Mouse (Mus musculus) thymus, postnatal 10 days (tissue): ENCODE data around the gene Rere.
A peak's percentile ranks its signal among the peaks of the same experiment; 100 is the strongest.

ENCODE experiments used
- DNase-seq, 2 experiments: peaks; one replicate each; pipeline ENCODE4 v3.0.0; 2021; ENCODE audit warnings: low spot score in 2 of 2

Rere gene

DNA sequence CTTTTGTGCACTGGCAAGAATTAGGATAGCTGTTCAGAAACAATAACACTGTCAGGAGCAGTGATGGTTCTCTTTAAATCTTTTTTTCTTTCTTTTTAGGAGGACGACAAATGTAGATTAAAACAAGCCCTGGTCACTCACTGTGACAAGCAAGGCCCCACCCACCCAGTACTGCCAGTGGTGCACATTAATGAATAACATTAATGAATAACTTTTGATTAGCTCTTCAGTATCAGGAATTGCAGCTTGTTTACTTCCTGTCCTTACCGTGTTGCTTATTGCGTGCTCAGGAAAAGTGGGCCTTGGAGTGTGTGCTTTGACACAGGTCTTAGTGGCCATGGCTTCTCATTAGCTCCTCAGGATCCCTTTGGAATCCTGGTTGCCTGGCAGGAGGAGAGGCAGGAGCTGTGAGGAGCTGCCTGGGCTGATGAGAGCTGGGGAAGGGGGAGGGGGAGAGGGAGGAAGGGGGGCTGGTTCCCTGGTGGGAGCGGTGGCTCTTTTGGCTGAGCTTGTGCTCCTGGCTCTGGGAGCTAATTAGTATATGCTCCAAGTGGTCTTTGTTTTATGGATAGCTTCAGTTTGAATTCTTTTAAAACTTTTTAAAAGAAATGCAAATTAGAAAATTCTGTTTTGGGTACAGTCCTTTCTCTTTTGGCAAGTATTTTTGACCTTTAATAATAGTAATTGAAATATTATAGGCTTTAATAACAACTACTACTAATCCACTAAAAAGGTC lies 65.4 kb downstream of the Rere start:
- no peak for DNase-seq

DNA sequence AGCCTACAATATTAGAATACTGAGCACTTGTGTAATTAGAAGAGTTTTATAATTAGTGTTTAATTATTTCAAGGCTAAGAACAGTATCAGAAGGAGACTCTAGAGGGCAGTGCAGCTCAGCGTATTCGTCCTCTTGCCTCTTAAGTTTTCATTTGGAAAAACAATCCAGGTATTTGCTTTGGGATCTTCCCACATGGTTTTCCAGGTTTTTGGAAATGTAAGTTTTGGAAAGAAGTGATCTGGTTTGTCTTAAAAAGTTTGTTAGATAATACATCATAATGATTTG lies 65.9 kb downstream of the Rere start:
- DNase-seq: no peak

DNA sequence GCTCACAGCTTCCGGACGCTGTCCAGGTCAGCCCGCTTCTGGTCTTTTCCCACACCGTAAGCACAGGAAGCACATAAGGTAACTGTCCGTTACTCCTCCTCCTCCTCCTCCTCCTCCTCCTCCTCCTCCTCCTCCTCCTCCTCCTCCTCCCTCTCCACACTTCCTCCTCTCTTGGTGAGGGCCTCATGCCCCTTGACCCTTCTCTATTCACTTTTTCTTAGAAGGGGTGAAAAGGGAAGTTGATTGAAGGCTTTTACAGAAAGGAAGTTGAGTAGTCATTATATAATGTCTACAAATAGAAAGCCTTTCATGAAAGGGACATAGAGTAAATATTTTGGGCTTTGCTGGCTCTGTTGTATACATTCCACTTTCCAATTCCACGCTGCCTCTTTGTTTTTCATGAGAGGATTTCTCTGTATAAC lies 68.2 kb downstream of the Rere start:
- DNase-seq: no peak

DNA sequence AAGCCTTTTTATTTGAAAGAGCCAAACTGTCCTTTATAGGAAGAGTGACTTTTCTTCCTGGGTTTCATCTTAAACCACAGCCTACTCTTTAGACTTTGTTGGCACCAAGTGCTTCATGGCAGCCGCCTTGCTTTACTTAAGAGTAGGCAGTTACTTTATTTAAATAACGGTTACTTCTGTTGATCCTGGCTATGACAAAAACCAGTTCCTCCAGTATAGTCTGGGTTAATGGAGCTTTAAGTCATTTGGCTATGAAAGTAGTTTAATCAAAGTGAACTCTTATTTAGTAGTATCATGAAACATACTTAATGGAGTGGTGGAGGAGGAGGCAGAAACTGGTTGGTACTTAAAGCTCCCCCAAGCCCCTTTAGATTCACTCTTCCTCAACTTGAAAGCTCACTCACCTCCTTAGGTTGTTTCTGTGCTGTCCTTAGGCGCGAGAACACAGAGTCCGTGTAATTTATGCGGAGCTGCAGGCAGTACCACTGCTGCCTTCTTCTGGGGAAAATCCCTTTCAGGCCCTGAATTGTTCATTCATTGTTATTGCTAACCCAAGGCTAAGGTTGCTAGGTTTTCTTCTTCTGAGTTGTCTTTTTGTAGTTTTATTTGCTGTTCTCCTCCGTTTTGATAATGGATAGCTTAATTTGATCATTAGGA lies 70.1 kb downstream of the Rere start:
- DNase-seq: no peak

DNA sequence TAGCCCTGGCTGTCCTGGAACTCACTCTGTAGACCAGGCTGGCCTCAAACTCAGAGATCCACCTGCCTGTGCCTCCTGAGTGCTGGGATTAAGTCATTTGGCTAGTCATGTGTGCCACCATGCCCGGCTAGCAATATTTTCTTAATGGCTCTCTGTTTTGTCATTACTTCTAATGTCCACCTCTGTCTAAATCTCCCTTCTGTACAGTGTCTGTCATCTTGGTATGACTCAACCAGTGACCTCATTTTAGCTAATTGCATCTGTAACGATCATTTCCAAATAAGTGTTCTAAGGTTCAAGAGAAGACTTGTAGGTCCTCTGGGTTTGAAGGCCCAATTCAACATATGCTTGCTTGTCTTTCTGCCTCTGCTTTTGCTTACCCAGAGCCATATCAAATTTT lies 71.3 kb downstream of the Rere start:
- no peak for DNase-seq

DNA sequence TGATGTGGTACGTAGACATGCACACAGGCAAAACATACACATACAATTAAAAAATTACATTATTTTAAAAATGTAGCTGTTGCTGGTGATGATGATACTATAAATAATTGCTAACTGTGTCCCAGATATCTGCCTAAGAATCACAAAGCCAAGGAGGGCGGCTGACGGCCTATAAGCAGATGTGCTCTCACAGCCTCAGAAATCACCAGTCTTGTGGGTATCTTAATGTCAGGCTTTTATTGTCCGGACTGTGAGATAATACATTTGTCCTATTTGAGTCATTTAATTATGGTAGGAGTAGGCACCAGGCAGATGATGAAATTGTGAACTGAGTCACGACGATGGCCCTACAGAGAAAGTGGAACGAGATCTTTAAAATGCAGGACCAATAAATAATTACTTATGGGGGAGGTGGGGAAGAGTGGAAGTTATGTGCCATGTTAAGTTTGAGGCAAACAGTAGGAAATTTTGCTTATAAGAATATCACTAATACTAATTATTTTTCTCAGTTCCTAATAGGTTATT lies 72.0 kb downstream of the Rere start:
- DNase-seq: no peak

DNA sequence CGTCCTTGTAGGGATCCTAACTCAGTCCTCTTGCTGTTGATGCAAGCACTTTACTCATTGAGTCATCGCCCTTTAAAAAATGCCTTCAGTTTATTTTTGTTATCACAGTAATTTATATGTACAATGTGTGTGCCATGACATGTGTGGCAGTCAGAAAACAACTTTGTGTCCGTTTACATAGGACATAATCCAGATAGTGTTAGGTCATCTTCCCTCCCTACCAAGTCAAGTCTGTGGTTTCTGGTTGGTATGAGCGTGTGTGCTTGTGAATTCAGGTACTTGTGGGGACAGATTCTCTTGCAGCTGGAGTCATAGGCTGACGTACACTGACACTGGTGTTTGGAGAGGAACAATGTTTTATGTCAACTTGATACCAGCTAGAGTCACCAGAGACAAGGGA lies 74.4 kb downstream of the Rere start:
- no peak for DNase-seq

DNA sequence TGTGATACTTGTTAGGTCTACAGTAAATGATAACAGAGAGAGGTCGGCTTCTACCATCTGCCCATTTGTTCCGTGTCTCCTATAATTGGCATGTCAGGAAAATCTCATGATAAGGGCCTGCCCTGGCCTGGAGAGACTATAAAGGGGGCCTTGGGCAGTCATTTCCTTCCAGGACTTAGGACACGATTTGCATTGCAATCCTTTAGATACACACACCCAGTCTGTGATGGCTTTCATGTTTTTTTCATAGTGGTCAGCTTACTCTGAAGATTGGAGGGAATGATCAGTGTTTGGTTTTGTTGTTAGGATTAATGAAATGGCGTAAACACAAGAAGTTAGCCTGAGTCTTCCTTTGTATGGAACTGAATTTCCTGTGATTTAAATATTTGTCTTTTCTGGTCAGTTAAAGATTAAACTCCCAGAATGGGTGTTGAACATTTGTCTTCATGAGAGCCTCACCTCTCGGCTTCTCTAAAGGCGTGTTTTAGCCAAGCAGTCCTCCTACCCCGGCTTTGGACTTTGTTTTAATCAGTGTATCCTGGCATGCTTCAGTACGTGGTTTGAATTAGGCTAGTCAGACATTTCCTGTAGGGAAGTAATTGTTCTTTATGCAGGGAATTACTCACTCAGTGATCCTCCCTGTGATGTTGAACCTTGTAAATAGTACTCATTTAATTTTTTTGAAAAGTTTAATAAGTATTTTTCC lies 80.7 kb downstream of the Rere start:
- DNase-seq: no peak

DNA sequence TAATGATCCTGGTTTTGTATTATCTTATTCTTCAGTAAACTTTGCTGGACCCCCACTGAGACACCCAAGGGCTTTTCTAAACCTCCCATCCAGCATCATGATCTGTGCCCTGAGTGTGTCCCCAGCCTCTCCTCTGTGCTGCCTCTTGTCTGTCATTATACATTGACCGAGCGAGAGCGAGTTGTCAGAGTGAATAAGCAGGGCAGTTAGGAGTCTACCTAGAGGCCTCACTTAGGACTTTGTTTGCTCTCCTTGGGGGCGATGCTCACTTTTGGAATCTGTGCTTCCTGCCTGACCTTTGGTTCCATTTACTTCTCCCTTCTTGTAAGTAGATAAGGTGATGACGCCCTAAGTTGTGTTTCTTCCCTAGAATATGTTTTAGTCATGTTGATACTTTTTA lies 81.4 kb downstream of the Rere start:
- no peak for DNase-seq

DNA sequence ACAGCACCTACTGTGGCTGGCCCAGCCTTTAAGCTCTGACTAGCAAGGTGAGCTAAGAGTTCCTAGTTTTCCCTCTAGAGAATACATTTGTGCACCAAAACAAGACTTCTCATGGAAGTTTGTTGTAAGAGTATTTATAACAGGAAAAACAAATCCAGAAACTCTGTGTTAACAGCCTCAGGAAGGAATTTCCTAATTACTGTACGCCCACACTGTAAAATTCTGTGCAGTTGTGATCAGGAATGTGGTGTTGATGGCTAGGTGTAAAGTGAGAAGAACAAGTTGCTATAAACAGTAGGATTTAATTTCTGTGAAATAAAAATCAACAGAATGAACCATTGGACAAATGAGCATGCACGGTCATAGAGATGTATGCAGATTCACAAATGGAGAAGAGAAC lies 83.3 kb downstream of the Rere start:
- no peak for DNase-seq

DNA sequence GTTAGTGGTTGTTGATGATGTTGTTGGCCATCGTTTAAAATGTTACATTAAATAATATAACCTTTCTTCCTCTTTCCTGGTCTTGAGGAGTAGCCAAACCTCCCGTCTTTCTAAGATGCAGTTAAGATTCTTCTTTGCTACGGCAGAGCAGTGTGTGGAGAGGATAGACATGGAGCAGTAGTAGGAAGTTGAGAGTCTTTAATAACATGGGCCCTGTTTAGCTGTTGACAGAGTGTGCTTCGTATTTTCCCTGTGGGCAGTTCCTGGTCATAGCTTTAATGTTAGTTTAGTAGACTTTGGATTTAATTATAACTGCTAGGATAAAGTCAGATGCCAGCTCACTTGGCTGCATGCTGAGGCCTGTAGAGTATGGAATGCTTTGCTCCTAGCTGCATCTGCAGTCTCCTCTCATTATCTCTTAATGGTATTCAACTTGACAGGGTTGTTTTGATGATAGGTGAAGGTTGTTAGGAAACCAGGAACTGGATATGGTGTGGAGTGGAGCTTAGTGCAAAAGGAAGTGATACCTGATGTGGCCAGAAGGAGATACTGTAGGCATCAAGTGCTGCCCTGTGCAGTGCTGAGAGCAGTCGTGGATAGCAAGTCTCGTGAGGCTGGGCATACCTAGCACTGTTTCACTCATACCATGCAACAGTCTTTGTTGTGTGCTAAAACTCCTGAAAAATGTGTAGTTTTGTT lies 85.2 kb downstream of the Rere start:
- peak in 1 of 2 experiments; percentile 41 for DNase-seq

DNA sequence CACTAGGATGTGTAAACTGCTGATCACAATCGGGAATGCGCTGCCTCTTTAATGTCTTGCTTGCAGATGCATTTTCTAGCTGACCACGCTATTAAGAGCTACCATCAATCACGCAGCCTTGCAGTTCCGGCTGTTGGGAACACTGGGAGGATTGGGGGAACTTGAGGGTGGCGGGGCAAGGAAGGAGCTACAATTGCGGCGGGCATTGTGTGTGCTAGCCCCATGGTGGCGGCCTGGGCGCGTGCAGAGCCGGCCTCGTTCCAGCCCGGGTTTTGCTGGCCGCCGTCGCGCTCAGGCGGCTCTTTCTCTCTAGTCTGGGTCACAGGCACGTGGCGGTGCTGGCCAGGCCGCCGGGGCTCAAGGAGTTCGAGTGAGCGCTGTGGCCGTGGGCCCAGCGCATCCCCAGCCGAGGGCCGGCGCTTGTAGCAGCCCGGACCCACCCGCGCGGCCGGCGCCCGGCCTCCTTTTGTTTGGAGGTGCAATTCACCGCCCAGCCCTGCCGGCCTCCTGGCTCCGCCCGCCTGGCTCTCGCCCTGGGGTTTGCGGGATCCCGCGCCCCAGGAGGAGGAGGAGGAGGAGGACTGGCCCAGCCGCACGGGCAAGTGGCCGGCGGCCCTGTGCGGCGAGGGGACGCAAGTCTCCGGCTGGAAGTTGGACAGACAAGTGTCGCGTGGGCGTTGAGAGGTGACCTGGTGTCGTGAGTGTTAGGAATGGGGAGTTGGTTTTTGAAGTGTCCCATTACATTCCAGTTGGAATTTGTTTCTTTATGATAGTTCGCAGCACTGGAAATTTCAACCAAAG lies 90.3 kb downstream of the Rere start:
- peak; percentile 48 to 68 for DNase-seq

DNA sequence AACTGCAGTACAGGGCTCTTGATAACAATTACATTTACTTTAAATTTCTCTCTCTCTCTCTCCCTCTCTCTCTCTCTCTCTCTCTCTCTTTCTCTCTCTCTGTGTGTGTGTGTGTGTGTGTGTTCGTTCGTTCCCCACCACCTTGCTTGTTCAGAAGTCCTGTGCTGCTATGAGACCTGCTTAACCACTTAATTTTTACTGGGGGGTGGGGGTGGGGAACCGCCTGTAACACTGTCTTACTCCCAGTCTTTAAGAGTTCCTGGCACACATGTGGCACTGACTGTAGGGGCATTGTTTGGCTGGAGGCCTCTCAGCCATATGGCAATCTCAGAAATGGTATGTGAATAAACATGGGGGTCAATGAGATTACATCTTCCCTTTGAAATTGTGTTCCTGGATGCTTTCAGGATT lies 91.2 kb downstream of the Rere start:
- no peak for DNase-seq

DNA sequence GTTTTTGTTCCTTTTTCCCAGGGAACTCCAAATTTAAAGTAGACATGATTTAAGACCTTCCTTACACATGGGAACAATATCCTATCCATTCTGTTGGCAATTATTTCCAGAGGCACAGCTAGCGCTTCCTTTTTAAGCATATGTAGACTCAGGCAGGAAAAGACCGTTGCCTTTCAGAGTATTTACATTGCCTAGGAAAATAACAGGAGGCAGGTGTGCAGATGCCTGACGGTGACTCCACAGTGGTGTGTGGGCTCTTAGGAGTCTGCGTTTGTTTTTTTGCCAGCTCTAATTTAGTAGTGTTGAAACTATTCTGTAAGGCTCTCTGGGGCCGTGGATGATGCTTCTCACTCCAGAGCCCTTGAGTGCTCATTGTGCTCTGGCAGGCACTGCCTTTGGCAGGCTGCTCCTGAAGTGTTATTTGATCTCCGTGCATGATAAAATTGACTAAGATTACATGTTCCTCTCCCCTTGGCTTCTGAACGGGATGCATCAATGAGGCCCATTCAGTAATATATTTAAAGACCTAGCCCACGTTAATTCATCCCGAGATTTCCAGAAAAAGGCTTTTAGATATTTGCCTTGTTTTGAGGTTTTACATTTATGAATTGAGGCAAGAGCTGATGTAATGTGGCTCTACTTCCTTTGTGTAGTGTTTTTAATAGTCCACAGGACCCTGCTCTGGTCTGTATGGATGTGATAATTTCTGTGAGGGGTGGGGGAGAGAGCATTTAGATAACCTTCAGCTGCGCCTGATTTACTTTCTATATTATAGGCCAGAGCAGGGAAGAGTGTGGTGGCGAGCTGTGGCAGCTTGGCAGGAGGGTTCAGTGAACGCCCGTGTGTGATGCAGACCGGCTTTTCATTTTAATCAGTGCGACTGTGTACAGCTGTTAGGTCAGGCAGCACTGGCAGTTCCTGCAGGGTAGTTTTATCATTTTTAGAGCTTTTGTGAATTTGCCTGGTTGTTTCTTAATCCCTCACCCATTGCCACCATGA lies 92.0 kb downstream of the Rere start:
- DNase-seq: no peak

DNA sequence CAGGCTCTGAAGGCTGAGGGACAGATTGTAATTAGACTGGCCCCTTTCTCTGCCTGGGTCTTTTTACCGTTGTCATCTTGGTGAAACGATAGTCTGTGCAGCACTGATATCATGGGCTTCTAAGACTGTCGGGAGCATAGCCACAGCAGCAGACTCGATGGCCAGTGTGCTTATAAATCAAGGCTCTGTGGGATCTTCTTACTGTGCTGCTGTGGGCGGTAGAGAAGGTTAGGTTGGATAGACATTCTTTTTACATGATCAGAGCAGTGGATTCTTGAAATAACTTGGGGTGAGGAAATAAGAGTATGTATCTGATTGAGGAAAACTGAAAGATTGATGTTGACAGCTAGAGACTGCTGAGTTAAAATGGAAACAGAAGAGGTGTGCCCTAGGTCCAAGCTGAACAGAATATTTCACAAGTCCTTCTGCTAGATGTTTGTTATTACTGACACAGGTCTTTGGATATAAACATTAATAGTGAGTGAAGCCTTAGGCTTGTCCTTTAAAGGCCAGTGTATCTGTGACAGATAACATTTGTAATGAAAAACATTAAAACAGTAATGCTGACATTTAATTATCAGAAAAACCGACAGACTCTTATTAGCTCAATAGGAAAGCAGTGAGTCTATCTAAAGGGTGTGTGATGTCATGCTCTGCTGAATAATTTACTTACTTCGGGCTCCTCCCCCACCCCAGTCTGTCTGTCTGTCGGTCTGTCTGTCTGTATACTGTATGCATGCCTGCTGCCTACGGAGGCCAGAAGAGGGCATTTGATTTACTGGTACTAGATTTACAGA lies 93.4 kb downstream of the Rere start:
- no peak for DNase-seq

DNA sequence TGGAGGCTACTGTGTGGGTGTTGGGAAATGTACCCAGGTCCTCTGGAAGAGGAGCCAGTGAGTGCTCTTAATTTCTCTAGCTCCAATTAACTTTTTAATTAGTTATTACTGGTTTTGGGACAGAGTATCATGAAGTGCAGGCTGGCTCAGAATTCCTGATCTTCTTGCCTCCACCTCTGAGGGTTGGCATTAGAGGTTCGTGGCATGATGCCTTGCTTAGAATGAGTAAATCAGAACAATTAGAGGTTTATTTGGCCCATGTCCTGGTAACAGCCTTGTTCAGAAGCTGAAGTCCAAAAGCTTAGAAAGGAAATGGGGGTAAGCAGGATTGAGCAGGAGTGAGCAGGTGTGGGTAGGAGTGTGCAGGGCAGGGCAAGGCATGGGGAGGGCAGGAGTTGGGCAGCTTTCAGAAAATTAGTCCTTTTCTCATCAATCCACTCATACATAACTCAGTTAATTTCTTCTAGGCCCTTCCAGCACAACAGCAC lies 94.0 kb downstream of the Rere start:
- DNase-seq: no peak

DNA sequence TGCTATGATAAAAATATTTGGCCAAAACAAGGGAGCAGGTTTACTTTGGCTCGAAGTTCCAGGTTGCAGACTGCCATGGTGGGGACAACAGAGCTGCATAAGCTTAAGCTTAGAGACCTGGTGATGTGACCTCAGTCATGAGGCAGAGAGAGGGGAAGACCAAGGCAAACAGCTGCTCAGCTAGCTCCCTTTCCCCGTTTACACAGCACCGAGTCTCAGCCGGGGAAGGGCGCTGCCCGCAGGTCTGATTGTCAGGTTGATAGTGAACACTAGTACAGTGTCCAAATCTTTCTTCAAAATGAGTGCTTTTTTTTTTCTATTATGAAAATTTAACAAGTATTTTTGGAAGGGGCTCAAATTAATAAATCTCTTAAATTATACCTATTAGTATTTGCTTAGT lies 97.9 kb downstream of the Rere start:
- no peak for DNase-seq

DNA sequence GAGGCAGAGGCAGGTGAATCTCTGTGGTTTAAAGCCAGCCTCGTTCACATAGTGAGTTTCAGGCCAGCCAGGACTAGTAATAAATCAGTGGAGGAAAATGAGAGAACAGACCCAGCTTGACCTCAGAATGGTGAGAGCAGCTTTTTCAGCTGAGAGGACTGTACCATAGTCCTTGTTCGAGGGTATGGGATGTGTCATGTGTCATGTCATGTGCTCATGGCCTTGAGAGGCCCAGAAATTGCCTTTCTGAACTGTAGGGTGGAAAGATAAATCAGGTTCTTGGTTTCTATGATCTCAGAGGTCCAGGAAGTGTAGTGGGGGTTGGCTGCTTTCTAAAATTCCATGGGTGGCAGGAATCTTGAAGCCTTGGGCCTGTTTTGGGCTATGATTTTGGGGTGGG lies 98.3 kb downstream of the Rere start:
- DNase-seq: no peak

DNA sequence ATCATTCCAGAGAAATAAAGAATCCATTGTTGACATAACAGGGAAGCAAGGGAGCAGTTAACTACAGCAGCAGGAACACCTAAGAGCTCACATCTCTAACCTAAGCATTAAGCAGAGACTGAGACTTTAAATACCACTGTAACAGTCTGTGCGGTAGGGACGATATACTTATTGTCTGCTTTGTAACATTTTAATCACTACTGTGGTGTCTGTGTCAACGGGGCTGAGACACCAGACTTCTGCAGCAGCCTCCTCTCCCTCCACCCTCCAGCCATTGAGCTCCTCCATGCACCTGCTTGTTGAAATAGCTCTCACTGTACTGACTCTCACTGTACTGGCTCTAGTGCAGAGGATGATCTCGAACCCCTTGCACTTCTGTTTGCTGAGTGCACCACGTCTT lies 98.8 kb downstream of the Rere start:
- no peak for DNase-seq
